Mouse (Mus musculus) intestine, postnatal 0 days (tissue): ENCODE measurements around the gene Hnrnpll. TPM values are rescaled to one million over a fixed set of nuclear protein-coding genes. Genes with fewer than 3 reads are reported as not detected.
A peak's percentile ranks its signal among the peaks of the same experiment; 100 is the strongest.

Source experiments
- ATAC-seq: fragments of 200-750 bp; cut with Nextera tagmentation; 2 replicates; pipeline ENCODE4 v1.8.0; 2017; ENCODE audit warnings: mild to moderate bottlenecking, moderate TSS enrichment, moderate library complexity
- H3K27ac ChIP-seq: fragments of 300-500 bp; sonication (generic); 2 replicates; pipeline ENCODE4 v1.5.1; 2014; ENCODE audit warnings: mild to moderate bottlenecking, low read depth, low read length, moderate library complexity
- H3K27me3 ChIP-seq: fragments of 300-500 bp; sonication (generic); replicated peaks from 2 replicates; pipeline ENCODE4 v1.6.1; 2014; ENCODE audit warnings: low read length, mixed read lengths; ENCODE audit not compliant: control insufficient read depth, insufficient read depth
- H3K36me3 ChIP-seq: fragments of 300-500 bp; sonication (generic); 2 replicates; pipeline ENCODE4 v1.6.1; 2014; ENCODE audit warnings: mild to moderate bottlenecking, moderate library complexity; ENCODE audit not compliant: control insufficient read depth, insufficient read depth
- H3K4me1 ChIP-seq: fragments of 300-500 bp; sonication (generic); replicated peaks from 2 replicates; pipeline ENCODE4 v1.6.1; 2014; ENCODE audit warnings: antibody characterized with exemption, low read length, mixed read lengths; ENCODE audit not compliant: control insufficient read depth, insufficient read depth
- H3K4me2 ChIP-seq: fragments of 300-500 bp; sonication (generic); replicated peaks from 2 replicates; pipeline ENCODE4 v1.6.1; 2014; ENCODE audit warnings: low read depth, mild to moderate bottlenecking, moderate library complexity
- H3K4me3 ChIP-seq: fragments of 300-500 bp; sonication (generic); 2 replicates; pipeline ENCODE4 v1.5.1; 2014; ENCODE audit warnings: low read depth, low read length
- H3K9ac ChIP-seq: fragments of 300-500 bp; sonication (generic); 2 replicates; pipeline ENCODE4 v1.6.1; 2014; ENCODE audit warnings: mild to moderate bottlenecking, low read depth, low read length
- H3K9me3 ChIP-seq: fragments of 300-500 bp; sonication (generic); 2 replicates; pipeline ENCODE4 v1.6.1; 2016; ENCODE audit warnings: mixed run types; ENCODE audit not compliant: control insufficient read depth
- CTCF ChIP-seq: sonication (generic); IDR thresholded peaks from 2 replicates; pipeline ENCODE4 v1.5.1; 2016; ENCODE audit warnings: low read depth, mild to moderate bottlenecking, control low read depth, antibody characterized with exemption, moderate library complexity
- WGBS: fragments of 180-500 bp; shearing (Covaris S2); extraction: QIAGEN DNeasy Blood & Tissue Kit; methylation state at CpG from one replicate; pipeline ENCODE4 v1.1.7; 2014; 5-methylcytosine and 5-hydroxymethylcytosine counted together
- polyA plus RNA-seq: library from polyadenylated mRNA; unstranded; fragments of >200 nt; fragmentation: Nextera tagmentation; extraction: Ambion mirVana; gene quantifications from 2 replicates; pipeline ENCODE4 v1.2.1, GENCODE M21; 2015

The Hnrnpll gene
- polyA plus RNA-seq, 1 experiment from 2014 or later = 21.9 TPM

DNA sequence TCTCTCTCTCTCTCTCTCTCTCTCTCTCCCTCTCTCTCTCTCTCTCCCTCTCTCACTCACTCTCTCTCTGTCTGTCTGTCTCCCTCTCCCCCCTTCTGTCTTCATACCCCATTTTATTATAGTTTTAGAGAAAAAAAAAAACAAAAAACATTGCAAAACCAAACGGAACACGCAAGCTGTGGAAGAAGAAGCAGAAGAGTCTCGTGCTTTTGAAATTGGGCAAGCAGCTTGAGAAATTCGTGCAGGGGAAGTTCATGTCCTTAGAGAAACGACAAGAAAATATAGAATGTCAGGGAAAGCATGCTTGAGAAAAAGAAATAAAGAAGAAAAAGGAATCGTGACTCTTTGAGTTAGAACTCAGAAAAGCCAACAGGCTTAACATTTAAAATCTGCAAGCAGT, 21.1 kb upstream of the Hnrnpll start:
- no peaks in the 10 kb centered on the region for H3K4me1 ChIP-seq
- H3K9ac ChIP-seq = no peak overlapping the region
- no peaks in the 10 kb centered on the region for H3K36me3 ChIP-seq
- H3K27me3 ChIP-seq = no peaks in the 10 kb centered on the region
- no peak overlapping the region for H3K4me3 ChIP-seq
- 73% methylated on average over 6 of the region's 6 CpGs for WGBS
- H3K9me3 ChIP-seq = no peaks in the 10 kb centered on the region
- no peak overlapping the region for H3K27ac ChIP-seq
- H3K4me2 ChIP-seq = no peak overlapping the region
- no peak for ATAC-seq
- no peak for TF ChIP-seq CTCF

GRCm38 (mm10) chr17:80078726-80079125, 16.6 kb upstream of the Hnrnpll start:
- 92% methylated on average over 4 of the region's 4 CpGs for whole genome bisulfite sequencing
- ATAC-seq = no peak
- no peak overlapping the region for H3K27ac ChIP-seq
- no peak overlapping the region for H3K4me2 ChIP-seq
- no peaks in the 10 kb centered on the region for H3K9me3 ChIP-seq
- H3K36me3 ChIP-seq = no peaks in the 10 kb centered on the region
- H3K4me1 ChIP-seq = no peaks in the 10 kb centered on the region
- no peaks in the 10 kb centered on the region for H3K27me3 ChIP-seq
- no peak for TF ChIP-seq CTCF
- no peak overlapping the region for H3K4me3 ChIP-seq
- no peak overlapping the region for H3K9ac ChIP-seq

DNA sequence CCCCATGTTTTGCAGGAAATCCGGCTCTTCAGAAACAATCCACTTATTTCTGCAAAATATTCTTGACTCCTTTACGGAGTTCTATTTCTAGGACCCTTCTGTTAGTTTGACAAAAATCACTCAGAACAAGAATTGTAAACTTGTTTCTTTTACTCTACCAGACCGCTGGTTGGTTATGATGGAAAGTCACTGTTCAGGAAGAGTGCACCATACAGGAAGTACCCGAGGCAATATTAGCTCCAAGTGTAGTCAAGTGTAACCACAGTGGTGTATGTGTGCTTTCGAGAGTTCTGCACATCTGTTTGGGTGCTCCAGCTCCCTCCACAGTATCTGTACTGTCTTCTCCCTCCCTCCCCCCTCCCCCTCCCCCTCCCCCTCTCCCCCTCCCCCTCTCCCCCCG, 5.1 kb upstream of the Hnrnpll start:
- no peaks in the 10 kb centered on the region for H3K27me3 ChIP-seq
- H3K9ac ChIP-seq = no peak overlapping the region
- H3K4me2 ChIP-seq = no peak overlapping the region
- H3K9me3 ChIP-seq = no peaks in the 10 kb centered on the region
- H3K4me3 ChIP-seq = no peak overlapping the region
- no peak for TF ChIP-seq CTCF
- no peaks in the 10 kb centered on the region for H3K36me3 ChIP-seq
- 80% methylated on average over 5 of the region's 6 CpGs for WGBS
- ATAC-seq = no peak
- H3K4me1 ChIP-seq = no peaks in the 10 kb centered on the region
- no peak overlapping the region for H3K27ac ChIP-seq

DNA sequence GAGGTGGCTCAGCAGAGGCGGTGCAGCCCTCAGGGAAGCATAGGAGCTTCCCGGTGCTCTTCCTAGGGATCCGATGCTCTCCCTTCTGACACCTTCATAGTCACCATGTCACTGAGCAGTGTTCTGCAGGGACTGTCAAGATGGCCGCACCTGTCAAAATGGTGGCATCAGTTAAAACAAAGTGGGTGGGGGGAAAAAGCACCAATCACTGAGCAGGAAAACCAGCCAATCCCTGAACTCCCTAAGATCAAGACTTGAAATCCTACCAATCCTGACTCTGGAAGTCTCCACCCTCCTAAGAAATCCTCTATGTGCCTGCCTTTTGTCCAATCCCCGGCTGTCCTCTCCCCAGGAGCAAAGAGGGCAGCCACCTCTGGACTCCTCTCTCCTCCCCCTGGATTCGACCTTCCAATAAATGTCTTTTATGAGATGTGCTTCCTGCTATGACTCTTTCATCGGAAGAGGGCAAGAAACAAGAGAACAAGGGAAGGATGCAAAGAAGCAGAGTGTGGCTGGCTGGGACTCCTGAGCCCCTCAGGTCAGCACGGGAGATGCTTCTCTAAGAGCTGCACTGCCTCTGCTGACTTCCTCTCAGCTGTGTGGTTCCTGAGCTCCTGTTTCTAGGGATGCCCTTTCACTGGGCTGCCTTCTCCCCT, 1.8 kb upstream of the Hnrnpll start:
- no peak for TF ChIP-seq CTCF
- H3K9ac ChIP-seq = no peak overlapping the region
- H3K36me3 ChIP-seq = no peaks in the 10 kb centered on the region
- ATAC-seq = no peak
- 85% methylated on average over 8 of the region's 8 CpGs for WGBS
- no peak overlapping the region for H3K4me2 ChIP-seq
- no peak overlapping the region for H3K27ac ChIP-seq
- H3K4me3 ChIP-seq = no peak overlapping the region
- no peaks in the 10 kb centered on the region for H3K9me3 ChIP-seq
- no peaks in the 10 kb centered on the region for H3K27me3 ChIP-seq
- H3K4me1 ChIP-seq = no peaks in the 10 kb centered on the region

- Histone ChIP-seq H3K27ac (no peak overlapping the region), H3K27me3 (no peaks in the 10 kb centered on the region), H3K9me3 (no peaks in the 10 kb centered on the region), H3K4me3 (no peak overlapping the region), H3K9ac (no peak overlapping the region), H3K4me2 (no peak overlapping the region; the same call in 1 of the 2 replicates), H3K36me3 (no peaks in the 10 kb centered on the region), H3K4me1 (no peaks in the 10 kb centered on the region)
- 76% methylated on average over 10 of the region's 10 CpGs for WGBS
- no peak for TF ChIP-seq CTCF
- no peak for ATAC-seq
Observed at GRCm38 (mm10) chr17:80063386-80063785, 1.3 kb upstream of the Hnrnpll start.

DNA sequence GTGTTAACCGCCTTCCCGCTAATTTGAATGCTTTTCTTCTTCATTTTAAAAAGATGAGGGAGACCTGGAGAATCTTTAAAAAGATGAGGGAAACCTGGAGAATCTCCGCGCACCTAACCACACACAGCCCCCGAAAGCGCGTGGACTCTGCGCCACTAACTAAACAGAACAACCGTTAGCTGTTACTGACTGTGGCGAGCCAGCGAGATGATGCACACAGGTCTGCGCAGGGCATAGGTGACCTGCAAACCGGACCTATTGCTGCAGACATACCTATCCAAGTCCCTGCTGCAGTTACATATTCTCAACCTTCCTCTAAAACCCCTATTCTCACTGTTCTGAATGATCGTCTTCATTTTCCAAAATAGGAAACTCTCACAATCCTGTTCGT, 481 bp upstream of the Hnrnpll start:
- Histone ChIP-seq H3K27ac (peak overlapping the region; percentile 99; the same call in 1 of the 2 replicates), H3K27me3 (no peaks in the 10 kb centered on the region), H3K4me2 (peak overlapping the region; percentile 82), H3K9ac (peak overlapping the region; percentile 78), H3K9me3 (no peaks in the 10 kb centered on the region), H3K36me3 (no peaks in the 10 kb centered on the region), H3K4me3 (peak overlapping the region; percentile 96), H3K4me1 (no peaks in the 10 kb centered on the region)
- TF ChIP-seq CTCF = no peak
- ATAC-seq = 0 out of 2 replicates have a peak, but pooled peaks have one; percentile 20
- WGBS = 1% methylated on average over 15 of the region's 15 CpGs
